Mouse (Mus musculus): Measurements from ENCODE around the gene Tmem163.

GRCm38 (mm10) chr1:127513664-127514063 is 165.7 kb downstream of the Tmem163 start:
- TF ChIP-seq EP300 (IDR thresholded peaks at IDR 0.05; ENCODE audit: low read depth) (no peak), CTCF (IDR thresholded peaks at IDR 0.05; ENCODE audit: low read depth) (no peak)
